Mouse (Mus musculus) heart, embryonic 11.5 days (tissue): ENCODE data around the gene Dppa3. TPM values are rescaled to one million over a fixed set of nuclear protein-coding genes. Genes with fewer than 3 reads are reported as not detected.
"Not testable (repeated sequence)": the region's sequence is repeated elsewhere in the genome, so short reads cannot be mapped to it uniquely, and the experiment has no call there.

ENCODE experiments used
- ATAC-seq: fragments of 200-750 bp; cut with Nextera tagmentation; replicated peaks from 2 replicates; pipeline ENCODE4 v1.8.0; 2017; ENCODE audit warnings: moderate library complexity; ENCODE audit not compliant: insufficient number of reproducible peaks, low FRiP score, low TSS enrichment
- H3K27ac ChIP-seq: fragments of 300-500 bp; sonication (generic); 2 replicates; pipeline ENCODE4 v1.5.1; 2014; ENCODE audit warnings: mild to moderate bottlenecking, low read depth, low read length
- H3K27me3 ChIP-seq: fragments of 300-500 bp; sonication (generic); 2 replicates; pipeline ENCODE4 v1.6.1; 2014; ENCODE audit warnings: mild to moderate bottlenecking, low read length, mixed read lengths; ENCODE audit not compliant: control insufficient read depth, insufficient read depth
- H3K36me3 ChIP-seq: fragments of 300-500 bp; sonication (generic); 2 replicates; pipeline ENCODE4 v1.6.1; 2014; ENCODE audit warnings: mild to moderate bottlenecking, low read length, moderate library complexity, mixed read lengths; ENCODE audit not compliant: control insufficient read depth, insufficient read depth
- H3K4me1 ChIP-seq: fragments of 300-500 bp; sonication (generic); 2 replicates; pipeline ENCODE4 v1.6.1; 2014; ENCODE audit warnings: low read length; ENCODE audit not compliant: control insufficient read depth, insufficient read depth
- H3K4me2 ChIP-seq: fragments of 300-500 bp; sonication (generic); 2 replicates; pipeline ENCODE4 v1.6.1; 2014; ENCODE audit warnings: mild to moderate bottlenecking, moderate library complexity
- H3K4me3 ChIP-seq: fragments of 300-500 bp; sonication (generic); 2 replicates; pipeline ENCODE4 v1.5.1; 2014; ENCODE audit warnings: low read depth, low read length
- H3K9ac ChIP-seq: fragments of 300-500 bp; sonication (generic); 2 replicates; pipeline ENCODE4 v1.6.1; 2014; ENCODE audit warnings: mild to moderate bottlenecking, low read depth, low read length, moderate library complexity
- H3K9me3 ChIP-seq: fragments of 300-500 bp; sonication (generic); replicated peaks from 2 replicates; pipeline ENCODE4 v1.6.1; 2016; ENCODE audit warnings: low read length; ENCODE audit not compliant: control insufficient read depth
- WGBS: fragments of 180-500 bp; shearing (Covaris S2); extraction: QIAGEN DNeasy Blood & Tissue Kit; methylation state at CpG from one replicate; pipeline ENCODE4 v1.1.7; 2014; ENCODE audit not compliant: insufficient replicate concordance; 5-methylcytosine and 5-hydroxymethylcytosine counted together
- polyA plus RNA-seq: library from polyadenylated mRNA; unstranded; fragments of >200 nt; fragmentation: Nextera tagmentation; extraction: Ambion mirVana; gene quantifications from 2 replicates; pipeline ENCODE4 v1.2.1, GENCODE M21; 2014

Gene Dppa3
- polyA plus RNA-seq, 1 experiment from 2014 or later = not detected

DNA sequence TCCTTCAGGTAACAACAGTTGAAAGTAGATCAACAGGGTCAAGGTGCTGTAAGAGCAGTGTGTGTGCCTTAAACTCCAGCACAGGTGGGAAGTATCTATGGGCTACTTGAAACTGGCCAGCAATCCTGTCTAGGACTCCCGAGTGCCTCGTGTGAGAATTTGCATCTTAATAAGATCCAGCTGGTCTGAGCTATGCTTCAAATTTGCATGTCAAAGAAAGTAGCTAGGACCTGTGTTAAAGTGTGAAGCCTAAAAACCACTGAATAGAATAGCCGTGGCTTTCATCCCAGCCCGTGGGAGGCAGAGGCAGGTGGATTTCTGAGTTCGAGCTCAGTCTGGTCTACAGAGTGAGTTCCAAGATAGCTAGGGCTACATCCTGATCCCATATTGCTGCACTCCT, 1.7 kb upstream of the Dppa3 start:
- Histone ChIP-seq H3K4me3 (no peak overlapping the region), H3K9me3 (no peaks in the 10 kb centered on the region), H3K4me2 (no peak overlapping the region), H3K27me3 (peaks cover 8% of the 10 kb centered on the region; the same call in 1 of the 2 replicates), H3K4me1 (no peaks in the 10 kb centered on the region), H3K36me3 (no peaks in the 10 kb centered on the region), H3K27ac (no peak overlapping the region), H3K9ac (no peak overlapping the region)
- 45% methylated on average over 5 of the region's 5 CpGs for WGBS
- no peak for ATAC-seq

DNA sequence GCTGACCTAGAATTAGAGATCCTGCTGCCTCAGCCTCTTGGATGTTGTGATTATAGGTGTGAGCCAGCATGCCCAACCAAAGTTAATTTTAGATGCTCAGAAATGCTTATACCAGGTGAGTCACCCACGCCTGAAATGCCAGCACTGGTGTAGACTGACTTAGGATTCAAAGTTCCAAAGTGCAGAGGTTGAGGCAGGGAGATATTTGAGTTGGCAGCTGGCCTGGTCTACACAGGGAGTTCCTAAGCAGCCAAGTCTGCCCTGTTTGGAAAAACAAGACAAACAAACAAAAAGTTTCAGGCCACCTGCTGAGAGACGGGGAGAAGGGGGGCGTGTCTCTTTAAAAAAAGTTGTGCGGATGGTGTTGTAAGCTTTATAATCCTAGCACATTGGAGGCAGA, 1.1 kb upstream of the Dppa3 start:
- H3K4me3 ChIP-seq = no peak overlapping the region
- H3K27me3 ChIP-seq = peaks cover 8% of the 10 kb centered on the region; the same call in 1 of the 2 replicates
- no peak for ATAC-seq
- no peaks in the 10 kb centered on the region for H3K4me1 ChIP-seq
- no peak overlapping the region for H3K9ac ChIP-seq
- no peak overlapping the region for H3K27ac ChIP-seq
- no peaks in the 10 kb centered on the region for H3K36me3 ChIP-seq
- 77% methylated on average over 4 of the region's 4 CpGs for WGBS
- no peak overlapping the region for H3K4me2 ChIP-seq
- H3K9me3 ChIP-seq = no peaks in the 10 kb centered on the region

DNA sequence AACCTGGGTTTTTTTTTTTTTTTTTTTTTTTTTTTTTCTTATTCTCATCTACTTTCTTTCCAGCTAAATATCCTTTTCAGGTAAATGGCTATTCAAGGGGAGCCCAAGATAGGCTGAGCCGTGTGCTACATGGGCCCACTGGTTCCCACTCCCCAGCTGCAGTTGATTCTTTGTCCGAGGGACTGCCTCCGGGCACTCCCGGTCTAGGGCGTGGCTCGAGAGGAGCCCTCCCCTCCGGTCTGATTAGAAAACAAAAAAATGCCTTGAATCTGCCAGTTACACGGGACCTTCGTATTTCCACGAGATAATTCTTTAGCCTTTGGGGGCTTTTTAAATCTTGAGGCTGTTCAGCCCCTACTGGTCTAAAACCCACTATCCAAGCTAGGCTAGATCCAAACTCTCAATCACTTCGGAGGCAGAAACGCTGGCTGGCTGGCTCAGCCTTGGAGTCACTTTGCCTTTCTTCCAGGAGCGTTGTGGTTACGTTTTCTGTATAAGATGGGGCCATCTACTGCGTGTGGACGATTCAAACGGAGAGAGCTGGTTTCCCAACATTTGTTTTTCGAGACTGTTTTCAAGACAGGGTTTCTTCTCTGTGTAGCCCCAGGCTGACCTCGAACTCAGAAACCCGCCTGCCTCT, 1.4 kb downstream of the Dppa3 start:
- Histone ChIP-seq H3K9me3 (no peaks in the 10 kb centered on the region), H3K9ac (no peak overlapping the region), H3K4me1 (no peaks in the 10 kb centered on the region), H3K27me3 (peaks cover 8% of the 10 kb centered on the region; the same call in 1 of the 2 replicates), H3K27ac (no peak overlapping the region), H3K36me3 (no peaks in the 10 kb centered on the region), H3K4me2 (peak overlapping the region; percentile 54), H3K4me3 (peak overlapping the region; percentile 23)
- 0 out of 2 replicates have a peak, but pooled peaks have one; percentile 39 for ATAC-seq
- 17% methylated on average over 20 of the region's 20 CpGs for WGBS

DNA sequence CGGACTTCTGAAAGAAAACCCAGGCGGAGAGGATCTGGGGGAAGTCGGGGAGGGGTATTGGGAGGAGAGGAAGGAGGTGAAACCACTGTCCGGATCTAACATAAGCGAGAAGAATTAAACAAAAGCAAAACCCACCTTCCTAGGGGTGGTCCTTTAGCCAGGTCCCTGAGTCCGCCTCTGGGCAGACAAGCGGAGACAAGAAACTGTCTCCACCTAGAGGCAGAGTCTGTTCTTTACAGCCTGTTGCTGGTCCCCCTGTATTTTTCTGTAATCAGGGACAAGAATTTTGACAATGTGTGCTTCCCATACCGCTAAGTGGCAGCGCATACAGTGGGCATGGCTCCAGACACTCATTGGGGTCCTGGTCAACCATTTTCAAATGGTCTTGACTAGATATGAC, 7.2 kb downstream of the Dppa3 start:
- no peak overlapping the region for H3K27ac ChIP-seq
- peaks cover 2% of the 10 kb centered on the region; the same call in 1 of the 2 replicates for H3K27me3 ChIP-seq
- no peak for ATAC-seq
- no peak overlapping the region for H3K9ac ChIP-seq
- H3K4me3 ChIP-seq = no peak overlapping the region
- H3K4me2 ChIP-seq = no peak overlapping the region
- 35% methylated on average over 9 of the region's 9 CpGs for WGBS
- no peaks in the 10 kb centered on the region for H3K9me3 ChIP-seq
- H3K36me3 ChIP-seq = no peaks in the 10 kb centered on the region
- H3K4me1 ChIP-seq = no peaks in the 10 kb centered on the region

DNA sequence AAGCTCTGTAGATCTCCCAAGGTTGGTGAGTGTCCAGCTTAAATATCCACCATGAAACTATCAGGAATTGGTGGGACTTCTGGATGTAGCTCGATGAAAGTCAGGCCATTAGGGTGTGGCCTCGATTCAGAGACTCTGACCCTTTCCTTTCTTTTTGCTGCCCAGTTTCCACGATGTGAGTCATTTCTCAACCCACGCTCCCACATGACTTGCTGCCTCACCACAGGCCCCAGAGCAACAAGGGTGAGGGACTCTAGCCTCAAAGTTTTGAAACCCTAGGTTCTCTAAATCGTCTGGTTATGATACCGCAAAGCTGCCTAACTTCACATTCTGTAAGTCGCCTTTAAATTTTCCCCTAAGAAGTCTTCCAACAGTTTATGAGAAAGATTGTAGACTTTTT, 9.1 kb downstream of the Dppa3 start:
- WGBS = 79% methylated on average over 7 of the region's 7 CpGs
- H3K36me3 ChIP-seq = no peaks in the 10 kb centered on the region
- H3K27ac ChIP-seq = no peak overlapping the region
- H3K4me3 ChIP-seq = no peak overlapping the region
- H3K9me3 ChIP-seq = no peaks in the 10 kb centered on the region
- no peaks in the 10 kb centered on the region for H3K4me1 ChIP-seq
- no peaks in the 10 kb centered on the region for H3K27me3 ChIP-seq
- H3K4me2 ChIP-seq = no peak overlapping the region
- no peak for ATAC-seq
- H3K9ac ChIP-seq = no peak overlapping the region

DNA sequence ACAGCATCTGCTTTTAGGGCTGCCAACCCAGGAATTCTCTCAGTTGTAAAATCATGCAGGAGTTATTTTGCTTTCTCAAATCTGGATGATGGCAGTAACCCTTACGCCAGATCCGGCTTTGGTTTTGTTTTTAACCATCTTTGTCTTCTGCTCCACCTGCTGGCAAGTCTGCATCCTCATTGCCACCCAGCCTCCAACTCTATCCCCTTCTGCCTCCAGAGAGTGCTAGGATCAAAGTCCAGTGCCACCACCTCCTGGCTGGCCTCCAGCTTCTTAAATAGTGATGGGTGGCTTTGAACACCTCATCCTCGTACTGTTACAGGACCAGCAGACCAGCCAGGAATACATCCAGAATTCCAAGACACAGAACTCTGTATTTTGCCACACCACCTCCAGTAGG, 10.5 kb downstream of the Dppa3 start:
- H3K4me2 ChIP-seq = no peak overlapping the region
- H3K9me3 ChIP-seq = no peaks in the 10 kb centered on the region
- ATAC-seq = no peak
- H3K36me3 ChIP-seq = no peaks in the 10 kb centered on the region
- no peak overlapping the region for H3K27ac ChIP-seq
- no peaks in the 10 kb centered on the region for H3K27me3 ChIP-seq
- no peak overlapping the region for H3K4me3 ChIP-seq
- 73% methylated on average over 3 of the region's 3 CpGs for WGBS
- no peak overlapping the region for H3K9ac ChIP-seq
- H3K4me1 ChIP-seq = no peaks in the 10 kb centered on the region

DNA sequence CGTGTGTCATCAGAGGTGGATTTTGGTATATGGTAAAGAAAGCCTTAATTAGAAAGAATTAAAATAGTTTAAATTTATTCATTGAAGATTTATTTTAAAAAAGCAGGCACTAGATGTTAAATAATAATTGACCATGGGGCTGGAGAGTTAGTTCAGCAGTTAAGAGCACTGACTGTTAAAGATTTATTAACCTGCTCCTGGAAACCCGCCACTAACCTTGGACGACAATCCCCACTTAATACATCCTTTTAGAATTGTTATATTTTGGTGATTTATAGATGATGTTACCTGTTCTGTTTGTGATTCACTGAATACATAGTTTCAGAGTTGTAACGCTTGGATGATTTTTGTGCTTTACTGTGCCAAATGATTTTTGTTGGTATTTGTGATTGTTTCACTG, 11.4 kb downstream of the Dppa3 start:
- H3K27me3 ChIP-seq, H3K4me3 ChIP-seq, H3K4me1 ChIP-seq, H3K9ac ChIP-seq, H3K9me3 ChIP-seq, H3K36me3 ChIP-seq, H3K4me2 ChIP-seq, ATAC-seq, H3K27ac ChIP-seq: not testable (repeated sequence)
- WGBS = 82% methylated on average over 4 of the region's 4 CpGs

DNA sequence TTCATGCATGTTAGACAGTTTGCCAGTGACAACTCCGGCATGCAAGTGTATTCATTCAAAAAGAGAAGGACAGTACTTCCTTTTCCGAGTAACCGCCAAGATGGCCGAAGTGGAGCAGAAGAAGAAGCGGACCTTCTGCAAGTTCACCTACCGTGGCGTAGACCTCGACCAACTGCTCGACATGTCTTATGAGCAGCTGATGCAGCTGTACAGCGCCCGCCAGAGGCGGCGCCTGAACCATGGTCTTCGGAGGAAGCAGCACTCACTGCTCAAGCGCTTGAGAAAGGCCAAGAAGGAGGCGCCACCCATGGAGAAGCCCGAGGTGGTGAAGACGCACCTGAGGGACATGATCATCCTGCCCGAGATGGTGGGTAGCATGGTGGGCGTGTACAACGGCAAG, 18.0 kb downstream of the Dppa3 start:
- not testable (repeated sequence) for ATAC-seq, H3K27me3 ChIP-seq, H3K4me3 ChIP-seq, H3K4me1 ChIP-seq, H3K9me3 ChIP-seq, H3K4me2 ChIP-seq, H3K9ac ChIP-seq, H3K27ac ChIP-seq, H3K36me3 ChIP-seq
- WGBS = 84% methylated on average over 20 of the region's 21 CpGs

DNA sequence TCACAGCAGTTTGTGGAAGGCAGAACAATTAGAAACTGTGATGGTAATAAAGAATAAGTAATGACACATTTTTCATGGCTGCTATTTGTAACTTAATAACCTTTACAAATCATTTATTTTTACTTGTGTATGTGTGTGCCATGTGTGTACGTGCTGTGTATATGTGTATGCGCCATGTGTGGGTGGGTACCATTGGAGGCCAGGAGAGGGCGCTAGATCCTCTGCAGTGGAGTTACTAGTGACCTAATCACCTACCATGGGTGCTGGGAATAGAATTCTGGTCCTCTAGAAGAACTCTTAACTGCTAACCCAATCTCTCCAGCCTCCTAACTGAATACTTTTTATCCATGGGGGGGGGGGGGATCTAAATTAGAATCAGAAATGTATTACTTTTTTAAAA, 23.7 kb downstream of the Dppa3 start:
- Histone ChIP-seq H3K9me3 (no peaks in the 10 kb centered on the region), H3K9ac (no peak overlapping the region), H3K4me3 (no peak overlapping the region), H3K27me3 (no peaks in the 10 kb centered on the region), H3K27ac (no peak overlapping the region), H3K4me2 (no peak overlapping the region), H3K4me1 (no peaks in the 10 kb centered on the region), H3K36me3 (no peaks in the 10 kb centered on the region)
- WGBS = 83% methylated on average over 3 of the region's 3 CpGs
- no peak for ATAC-seq
